Mouse (Mus musculus): ENCODE measurements at regions not wholly inside any gene's neighbourhood (a gene's known extent, or its start where the extent isn't known, plus 50 kb on each side); places are given as distances from the start of the nearest gene placed in this dataset.
A peak's percentile ranks its signal among the peaks of the same experiment; 100 is the strongest.

GRCm38 (mm10) chr7:88960190-88960589, 443.8 kb downstream of the Tmem135 start:
- 66% methylated on average over 4 of the region's 4 CpGs for WGBS
- ATAC-seq (ENCODE audit: low read depth), result no peak
- H3K27ac ChIP-seq (ENCODE audit: low read length), result no peak overlapping the region

DNA sequence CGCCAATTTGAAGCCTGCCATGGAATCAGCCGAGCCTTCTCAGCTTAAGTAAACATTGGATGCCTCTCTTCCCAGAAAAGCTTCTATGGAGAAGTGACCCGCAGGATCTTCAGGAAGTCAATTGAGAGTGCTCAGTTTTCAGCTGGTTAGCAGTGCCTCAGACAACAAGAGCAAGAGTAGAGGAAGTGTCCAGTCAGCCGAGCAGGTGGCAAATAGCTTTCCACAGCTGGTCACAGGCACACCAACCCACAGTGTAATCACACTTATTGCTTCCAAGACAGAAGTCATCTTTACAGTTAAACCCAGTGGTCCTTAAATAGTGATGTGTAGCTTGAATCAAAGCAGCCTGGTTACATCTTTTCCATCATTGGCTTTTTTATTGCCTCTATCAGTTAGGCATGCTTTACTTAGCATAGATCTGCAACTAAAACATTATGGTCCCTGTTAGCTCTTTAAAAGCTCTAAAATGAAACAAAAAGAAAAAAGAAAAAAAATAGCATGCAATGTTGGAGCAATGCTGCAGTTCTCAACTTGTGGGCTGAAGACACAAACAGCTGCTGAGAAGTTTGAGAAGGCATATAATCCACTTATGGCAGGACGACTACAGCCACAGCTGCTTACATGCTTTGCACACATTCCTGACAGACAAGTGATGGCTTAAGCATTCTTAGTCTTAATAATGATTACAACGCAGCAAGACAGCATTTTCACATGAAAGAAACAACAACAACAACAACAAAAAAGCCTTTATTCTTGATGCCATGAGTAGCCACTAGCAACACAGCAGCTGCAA, 444.5 kb downstream of the Tmem135 start:
- 0 out of 2 replicates have a peak, but pooled peaks cover 2% of the 10 kb centered on the region for H3K4me1 ChIP-seq (replicated peaks; ENCODE audit: control insufficient read depth, insufficient read depth, low read length)
- no peaks in the 10 kb centered on the region for H3K27me3 ChIP-seq (ENCODE audit: control insufficient read depth, insufficient read depth, low read depth, low read length)
- WGBS, result 26% methylated on average over 6 of the region's 6 CpGs
- no peaks in the 10 kb centered on the region for H3K9me3 ChIP-seq (ENCODE audit: control insufficient read depth, low read length)
- no peak overlapping the region for H3K4me2 ChIP-seq (ENCODE audit: low read depth, low read length)
- no peak overlapping the region for H3K9ac ChIP-seq (ENCODE audit: low read length)
- ATAC-seq (ENCODE audit: low read depth), result peak; percentile 59; the same call in 1 of the 2 replicates
- H3K27ac ChIP-seq (ENCODE audit: low read length), result no peak overlapping the region
- H3K36me3 ChIP-seq (ENCODE audit: control insufficient read depth, insufficient read depth, low read length), result no peaks in the 10 kb centered on the region
- H3K4me3 ChIP-seq (ENCODE audit: low read length), result no peak overlapping the region

More at GRCm38 (mm10) chr7:88960190-88960589, 443.8 kb downstream of the Tmem135 start:
- Histone ChIP-seq H3K4me3 (ENCODE audit: low read length) (no peak overlapping the region), H3K4me2 (ENCODE audit: low read depth, low read length) (no peak overlapping the region), H3K9me3 (ENCODE audit: control insufficient read depth, low read length) (no peaks in the 10 kb centered on the region), H3K4me1 (replicated peaks; ENCODE audit: control insufficient read depth, insufficient read depth, low read length) (0 out of 2 replicates have a peak, but pooled peaks cover 2% of the 10 kb centered on the region), H3K27me3 (ENCODE audit: control insufficient read depth, insufficient read depth, low read depth, low read length) (no peaks in the 10 kb centered on the region), H3K9ac (ENCODE audit: low read length) (no peak overlapping the region), H3K36me3 (ENCODE audit: control insufficient read depth, insufficient read depth, low read length) (no peaks in the 10 kb centered on the region)

GRCm38 (mm10) chr7:88954978-88955377, 449.0 kb downstream of the Tmem135 start:
- H3K27ac ChIP-seq (ENCODE audit: low read length), result no peak overlapping the region
- no peaks in the 10 kb centered on the region for H3K9me3 ChIP-seq (ENCODE audit: control insufficient read depth, low read length)
- ATAC-seq (ENCODE audit: low read depth), result no peak
- no peak overlapping the region for H3K4me3 ChIP-seq (ENCODE audit: low read length)
- H3K9ac ChIP-seq (ENCODE audit: low read length), result no peak overlapping the region
- H3K27me3 ChIP-seq (ENCODE audit: control insufficient read depth, insufficient read depth, low read depth, low read length), result no peaks in the 10 kb centered on the region
- no peaks in the 10 kb centered on the region for H3K36me3 ChIP-seq (ENCODE audit: control insufficient read depth, insufficient read depth, low read length)
- WGBS, result 72% methylated on average over 3 of the region's 3 CpGs
- no peak overlapping the region for H3K4me2 ChIP-seq (ENCODE audit: low read depth, low read length)
- 0 out of 2 replicates have a peak, but pooled peaks cover 2% of the 10 kb centered on the region for H3K4me1 ChIP-seq (replicated peaks; ENCODE audit: control insufficient read depth, insufficient read depth, low read length)

GRCm38 (mm10) chr7:88945338-88945737, 458.7 kb downstream of the Tmem135 start:
- H3K27me3 ChIP-seq (ENCODE audit: control insufficient read depth, insufficient read depth, low read depth, low read length), result no peaks in the 10 kb centered on the region
- H3K9me3 ChIP-seq (ENCODE audit: control insufficient read depth, low read length), result no peaks in the 10 kb centered on the region
- ATAC-seq (ENCODE audit: low read depth), result no peak
- no peaks in the 10 kb centered on the region for H3K4me1 ChIP-seq (replicated peaks; ENCODE audit: control insufficient read depth, insufficient read depth, low read length)
- no peak overlapping the region for H3K9ac ChIP-seq (ENCODE audit: low read length)
- no peak overlapping the region for H3K4me3 ChIP-seq (ENCODE audit: low read length)
- no peak overlapping the region for H3K4me2 ChIP-seq (ENCODE audit: low read depth, low read length)
- no peak overlapping the region for H3K27ac ChIP-seq (ENCODE audit: low read length)
- H3K36me3 ChIP-seq (ENCODE audit: control insufficient read depth, insufficient read depth, low read length), result no peaks in the 10 kb centered on the region

GRCm38 (mm10) chr7:88944936-88945335, 459.1 kb downstream of the Tmem135 start:
- no peaks in the 10 kb centered on the region for H3K4me1 ChIP-seq (replicated peaks; ENCODE audit: control insufficient read depth, insufficient read depth, low read length)
- WGBS, result 29% methylated on average over 2 of the region's 2 CpGs
- no peak overlapping the region for H3K4me2 ChIP-seq (ENCODE audit: low read depth, low read length)
- H3K27me3 ChIP-seq (ENCODE audit: control insufficient read depth, insufficient read depth, low read depth, low read length), result no peaks in the 10 kb centered on the region
- peak; percentile 47; the same call in 1 of the 2 replicates for ATAC-seq (ENCODE audit: low read depth)
- no peak overlapping the region for H3K4me3 ChIP-seq (ENCODE audit: low read length)
- H3K27ac ChIP-seq (ENCODE audit: low read length), result no peak overlapping the region
- no peaks in the 10 kb centered on the region for H3K36me3 ChIP-seq (ENCODE audit: control insufficient read depth, insufficient read depth, low read length)
- H3K9me3 ChIP-seq (ENCODE audit: control insufficient read depth, low read length), result no peaks in the 10 kb centered on the region
- H3K9ac ChIP-seq (ENCODE audit: low read length), result no peak overlapping the region

DNA sequence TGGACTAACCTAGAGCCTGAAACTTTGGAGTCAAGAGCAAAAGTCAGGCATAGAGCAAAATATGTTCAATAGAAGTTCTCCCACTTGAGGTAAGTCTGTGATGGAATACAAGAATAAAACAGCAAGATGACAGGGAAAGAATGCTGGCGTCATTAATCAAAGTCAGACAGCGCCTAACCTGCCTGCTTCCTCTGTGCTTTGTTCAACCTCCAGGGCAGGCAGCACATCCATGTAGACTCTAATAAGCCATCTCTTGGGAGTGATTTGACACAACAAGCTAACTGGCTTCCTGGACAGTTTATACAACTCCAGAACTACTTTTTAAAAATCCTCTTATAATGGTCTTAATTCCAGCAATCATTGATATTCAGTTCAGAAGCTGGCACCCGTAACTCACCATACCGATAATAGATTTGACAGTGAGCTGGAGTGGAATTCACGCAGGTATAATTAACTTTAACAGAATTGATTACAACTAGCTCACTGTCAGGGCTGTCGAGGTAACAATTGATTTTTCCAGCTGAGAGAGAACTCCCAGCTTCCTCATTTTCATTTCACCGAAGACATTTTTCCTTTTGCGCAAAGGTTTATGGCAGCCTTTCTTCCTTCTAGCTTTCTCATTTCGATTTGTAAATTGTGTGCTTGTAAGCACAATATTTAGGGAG, 462.6 kb downstream of the Tmem135 start:
- ATAC-seq (ENCODE audit: low read depth), result no peak
- no peaks in the 10 kb centered on the region for H3K4me1 ChIP-seq (replicated peaks; ENCODE audit: control insufficient read depth, insufficient read depth, low read length)
- no peak overlapping the region for H3K4me3 ChIP-seq (ENCODE audit: low read length)
- no peaks in the 10 kb centered on the region for H3K36me3 ChIP-seq (ENCODE audit: control insufficient read depth, insufficient read depth, low read length)
- 74% methylated on average over 9 of the region's 9 CpGs for WGBS
- H3K27ac ChIP-seq (ENCODE audit: low read length), result no peak overlapping the region
- H3K27me3 ChIP-seq (ENCODE audit: control insufficient read depth, insufficient read depth, low read depth, low read length), result no peaks in the 10 kb centered on the region
- no peak overlapping the region for H3K4me2 ChIP-seq (ENCODE audit: low read depth, low read length)
- no peak overlapping the region for H3K9ac ChIP-seq (ENCODE audit: low read length)
- no peaks in the 10 kb centered on the region for H3K9me3 ChIP-seq (ENCODE audit: control insufficient read depth, low read length)

DNA sequence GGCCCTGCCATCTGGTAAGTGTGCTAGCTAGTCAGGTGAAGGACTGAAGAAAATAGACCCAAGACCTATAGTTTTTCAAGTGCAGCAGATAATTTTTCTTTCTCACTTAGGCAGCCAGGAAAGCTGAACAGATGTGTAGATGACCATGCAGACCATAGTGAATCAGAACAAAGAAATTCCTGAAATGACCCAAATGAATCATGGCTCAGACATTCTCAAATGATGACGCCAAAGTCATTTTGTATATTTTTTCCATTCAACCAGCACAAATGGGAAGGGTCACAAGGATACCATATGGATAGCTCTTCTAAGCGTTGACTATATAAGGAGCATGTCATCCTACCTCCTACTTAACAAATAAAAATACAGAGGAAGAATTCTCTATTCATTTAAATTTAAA, 463.8 kb downstream of the Tmem135 start:
- Histone ChIP-seq H3K27me3 (ENCODE audit: control insufficient read depth, insufficient read depth, low read depth, low read length) (no peaks in the 10 kb centered on the region), H3K36me3 (ENCODE audit: control insufficient read depth, insufficient read depth, low read length) (no peaks in the 10 kb centered on the region), H3K4me2 (ENCODE audit: low read depth, low read length) (no peak overlapping the region), H3K27ac (ENCODE audit: low read length) (no peak overlapping the region), H3K4me3 (ENCODE audit: low read length) (no peak overlapping the region), H3K4me1 (replicated peaks; ENCODE audit: control insufficient read depth, insufficient read depth, low read length) (no peaks in the 10 kb centered on the region), H3K9me3 (ENCODE audit: control insufficient read depth, low read length) (no peaks in the 10 kb centered on the region), H3K9ac (ENCODE audit: low read length) (no peak overlapping the region)
- no peak for ATAC-seq (ENCODE audit: low read depth)
- WGBS, result 77% methylated on average over 2 of the region's 2 CpGs

DNA sequence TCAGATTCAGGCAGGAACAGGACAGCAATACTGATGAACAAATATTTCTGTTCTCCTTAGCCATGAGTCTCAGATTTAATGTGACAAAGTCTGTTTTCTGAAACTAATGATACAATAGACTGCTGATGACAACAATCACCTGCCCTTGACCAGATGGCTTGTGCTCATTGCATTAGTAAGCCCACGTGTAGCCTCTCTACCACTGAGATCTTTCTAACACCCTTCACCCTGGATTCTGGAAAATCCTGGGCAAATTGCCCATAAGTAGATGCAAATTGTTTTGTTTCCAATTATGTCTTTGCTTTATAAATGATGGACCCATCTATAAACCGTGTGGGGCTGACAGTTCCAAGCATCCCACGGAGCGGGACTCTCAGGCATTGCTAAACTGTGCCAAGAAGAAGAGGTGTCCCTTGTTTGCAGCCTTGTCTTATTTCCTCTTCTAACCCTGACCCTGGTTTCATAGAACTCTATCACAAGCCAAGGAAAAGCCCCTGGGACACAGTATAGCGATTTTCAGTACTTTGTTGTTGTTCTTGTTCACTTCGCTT, 475.7 kb downstream of the Tmem135 start:
- WGBS, result 48% methylated on average over 6 of the region's 6 CpGs
- Histone ChIP-seq H3K36me3 (ENCODE audit: control insufficient read depth, insufficient read depth, low read length) (no peaks in the 10 kb centered on the region), H3K4me3 (ENCODE audit: low read length) (no peak overlapping the region), H3K27me3 (ENCODE audit: control insufficient read depth, insufficient read depth, low read depth, low read length) (no peaks in the 10 kb centered on the region), H3K4me1 (replicated peaks; ENCODE audit: control insufficient read depth, insufficient read depth, low read length) (no peaks in the 10 kb centered on the region), H3K9me3 (ENCODE audit: control insufficient read depth, low read length) (no peaks in the 10 kb centered on the region), H3K9ac (ENCODE audit: low read length) (no peak overlapping the region), H3K4me2 (ENCODE audit: low read depth, low read length) (no peak overlapping the region), H3K27ac (ENCODE audit: low read length) (no peak overlapping the region)
- ATAC-seq (ENCODE audit: low read depth), result peak; percentile 64; the same call in 1 of the 2 replicates

Measured in lung, embryonic 16.5 days (tissue).